Mouse (Mus musculus) G1E (cell line): ENCODE measurements around the gene Hcfc1. TPM values are rescaled to one million over a fixed set of nuclear protein-coding genes. Genes with fewer than 3 reads are reported as not detected.

Experiments
- ATAC-seq: 2 replicates; pipeline ENCODE4 v1.8.0; 2016; ENCODE audit warnings: mild to moderate bottlenecking; ENCODE audit not compliant: insufficient number of reproducible peaks, poor library complexity, low FRiP score, severe bottlenecking; ENCODE audit errors: extremely low read depth
- DNase-seq: peaks from one replicate; pipeline ENCODE4 v3.0.0; 2012; ENCODE audit warnings: low spot score
- H3K27me3 ChIP-seq: 2 replicates; pipeline ENCODE4 v1.6.1; 2012; ENCODE audit warnings: mild to moderate bottlenecking, low read length, inconsistent platforms; ENCODE audit not compliant: insufficient read depth
- H3K36me3 ChIP-seq: replicated peaks from 2 replicates; pipeline ENCODE3; 2012; ENCODE audit warnings: mild to moderate bottlenecking, inconsistent platforms
- H3K4me1 ChIP-seq: 2 replicates; pipeline ENCODE4 v1.6.1; 2012; ENCODE audit warnings: low read depth, low read length, inconsistent platforms, mixed read lengths; ENCODE audit not compliant: insufficient read depth
- H3K4me3 ChIP-seq: 2 replicates; pipeline ENCODE4 v1.5.1; 2012; ENCODE audit warnings: low read depth, mild to moderate bottlenecking, inconsistent platforms, low read length, moderate library complexity, mixed read lengths
- H3K9me3 ChIP-seq: replicated peaks from 2 replicates; pipeline ENCODE4 v1.6.1; 2012; ENCODE audit warnings: inconsistent platforms
- CTCF ChIP-seq: IDR thresholded peaks from 2 replicates; pipeline ENCODE4 v1.5.1; 2012; ENCODE audit warnings: low read depth, low read length, inconsistent platforms, mixed read lengths
- GATA1 ChIP-seq: IDR thresholded peaks from 2 replicates; pipeline ENCODE4 v1.6.1; 2012; ENCODE audit warnings: borderline replicate concordance, low read length, inconsistent platforms, mixed read lengths
- GATA2 ChIP-seq: IDR thresholded peaks from 2 replicates; pipeline ENCODE4 v1.6.1; 2012; ENCODE audit warnings: low read depth, low read length, inconsistent platforms, borderline replicate concordance
- POLR2AphosphoS5 ChIP-seq: IDR thresholded peaks from 2 replicates; pipeline ENCODE4 v1.6.1; 2012; ENCODE audit warnings: low read depth, low read length, inconsistent platforms; ENCODE audit not compliant: insufficient replicate concordance
- TAL1 ChIP-seq: conservative IDR thresholded peaks from 2 replicates; pipeline ENCODE4 v1.6.1; 2012; ENCODE audit warnings: low read depth, low read length, inconsistent platforms, mixed read lengths
- polyA plus RNA-seq: library from polyadenylated mRNA; stranded (reverse); fragments of >175 nt; gene quantifications from 2 replicates; pipeline ENCODE4 v1.2.3, GENCODE M21; 2012
- total RNA-seq, 2 experiments: library from RNA; stranded (forward) in 1 of 2; stranded (reverse) in 1 of 2; fragments of 200-1000 nt in 1 of 2; fragments of >200 nt in 1 of 2; fragmentation: Nextera tagmentation in 1 of 2; gene quantifications; 2 replicates each; pipeline ENCODE4 v1.2.3; 2014 to 2017

Hcfc1 gene
- total and polyA plus RNA-seq, 3 experiments: 47.3 to 222 (median 184) TPM

GRCm38 (mm10) chrX:73948647-73949046 lies 17.5 kb downstream of the Hcfc1 start:
- no peaks in the 10 kb centered on the region for H3K27me3 ChIP-seq
- H3K4me1 ChIP-seq: peaks cover 42% of the 10 kb centered on the region
- no peak overlapping the region for H3K4me3 ChIP-seq
- peaks cover 100% of the 10 kb centered on the region for H3K36me3 ChIP-seq
- DNase-seq (peak; percentile 27), ATAC-seq (no peak)
- TF ChIP-seq TAL1: no peak
- peak; percentile 63 for TF ChIP-seq CTCF
- no peaks in the 10 kb centered on the region for H3K9me3 ChIP-seq

- H3K27me3 ChIP-seq: no peaks in the 10 kb centered on the region
- ATAC-seq: no peak
- H3K4me3 ChIP-seq: no peak overlapping the region; the same call in 1 of the 2 replicates
- peaks cover 40% of the 10 kb centered on the region for H3K4me1 ChIP-seq
- peaks cover 100% of the 10 kb centered on the region for H3K36me3 ChIP-seq
- no peak for DNase-seq
- TF ChIP-seq GATA1: no peak
- TF ChIP-seq POLR2AphosphoS5: no peak
- TF ChIP-seq CTCF: no peak
- TF ChIP-seq GATA2: no peak
- H3K9me3 ChIP-seq: no peaks in the 10 kb centered on the region
Measured at GRCm38 (mm10) chrX:73946896-73947295, 19.3 kb downstream of the Hcfc1 start.

- TF ChIP-seq TAL1 (no peak), GATA2 (no peak), POLR2AphosphoS5 (no peak), CTCF (no peak), GATA1 (no peak)
- DNase-seq (no peak), ATAC-seq (no peak)
- peaks cover 68% of the 10 kb centered on the region for H3K36me3 ChIP-seq
- H3K4me3 ChIP-seq: no peak overlapping the region
- no peaks in the 10 kb centered on the region for H3K9me3 ChIP-seq
- H3K4me1 ChIP-seq: peaks cover 9% of the 10 kb centered on the region; the same call in 1 of the 2 replicates
- no peaks in the 10 kb centered on the region for H3K27me3 ChIP-seq
Measured at GRCm38 (mm10) chrX:73942294-73942693, 23.9 kb downstream of the Hcfc1 start.

GRCm38 (mm10) chrX:73941860-73942259 lies 24.3 kb downstream of the Hcfc1 start:
- Histone ChIP-seq H3K27me3 (no peaks in the 10 kb centered on the region), H3K9me3 (no peaks in the 10 kb centered on the region), H3K4me3 (no peak overlapping the region), H3K36me3 (peaks cover 63% of the 10 kb centered on the region), H3K4me1 (peaks cover 4% of the 10 kb centered on the region; the same call in 1 of the 2 replicates)
- no peak for ATAC-seq
- DNase-seq: no peak
- TF ChIP-seq POLR2AphosphoS5 (no peak), GATA1 (no peak), GATA2 (no peak)

- no peak for ATAC-seq
- H3K36me3 ChIP-seq: peaks cover 28% of the 10 kb centered on the region
- peaks cover 35% of the 10 kb centered on the region for H3K4me1 ChIP-seq
- TF ChIP-seq CTCF: no peak
- TF ChIP-seq TAL1: no peak
- no peak for TF ChIP-seq POLR2AphosphoS5
- no peak for TF ChIP-seq GATA2
- no peak for TF ChIP-seq GATA1
- no peak for DNase-seq
- no peaks in the 10 kb centered on the region for H3K27me3 ChIP-seq
- no peaks in the 10 kb centered on the region for H3K9me3 ChIP-seq
- no peak overlapping the region for H3K4me3 ChIP-seq
Measured at GRCm38 (mm10) chrX:73931871-73932270, 34.3 kb downstream of the Hcfc1 start.

GRCm38 (mm10) chrX:73930402-73931062 lies 35.6 kb downstream of the Hcfc1 start, which contains the start of gene Renbp:
Renbp (minus strand) TSS chrX:73930850.
- H3K36me3 ChIP-seq: peaks cover 38% of the 10 kb centered on the region
- TF ChIP-seq TAL1: no peak
- DNase-seq (peak; percentile 63), ATAC-seq (peak; percentile 86)
- no peaks in the 10 kb centered on the region for H3K9me3 ChIP-seq
- H3K4me3 ChIP-seq: peak within 1 kb of the TSS; percentile 71
- H3K27me3 ChIP-seq: no peaks in the 10 kb centered on the region
- peaks cover 35% of the 10 kb centered on the region for H3K4me1 ChIP-seq

GRCm38 (mm10) chrX:73922550-73922882 lies 43.6 kb downstream of the Hcfc1 start:
- DNase-seq (no peak), ATAC-seq (no peak)
- peaks cover 56% of the 10 kb centered on the region for H3K36me3 ChIP-seq
- H3K9me3 ChIP-seq: no peaks in the 10 kb centered on the region
- peaks cover 35% of the 10 kb centered on the region for H3K4me1 ChIP-seq
- TF ChIP-seq POLR2AphosphoS5 (no peak), GATA1 (no peak), GATA2 (no peak), TAL1 (no peak), CTCF (no peak)
- H3K4me3 ChIP-seq: peak overlapping the region; percentile 83; the same call in 1 of the 2 replicates
- no peaks in the 10 kb centered on the region for H3K27me3 ChIP-seq
